Mouse (Mus musculus) frontal cortex, adult (tissue): ENCODE results near the gene Ccdc27.

Experiments used
- ATAC-seq: cut with Nextera tagmentation; 2 replicates; pipeline ENCODE4 v1.9.2; 2017; ENCODE audit warnings: mild to moderate bottlenecking, moderate library complexity, mixed read lengths; ENCODE audit not compliant: low TSS enrichment

The Ccdc27 gene

DNA sequence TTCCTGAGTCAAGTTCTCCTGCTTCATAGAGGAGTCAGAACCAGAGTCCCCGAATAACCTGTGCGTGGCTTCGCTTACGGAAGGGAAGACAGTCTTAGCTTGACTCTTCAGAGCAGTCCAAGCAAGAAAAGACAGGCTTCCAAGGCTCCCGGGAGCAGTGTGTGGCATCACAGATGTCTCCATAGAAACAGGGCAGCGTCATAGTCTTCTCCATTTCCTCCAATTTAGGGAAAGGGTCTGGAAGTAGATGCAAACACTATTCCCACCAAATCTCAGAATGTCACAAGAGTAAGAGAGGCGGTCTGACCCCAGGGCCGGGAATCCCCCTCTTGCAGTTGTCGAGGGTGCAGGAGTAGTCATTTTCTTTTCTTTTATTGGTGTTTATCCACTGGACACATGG is at the start of gene Ccdc27:
Gene Ccdc27 (minus strand): TSS at position 101 of the 400 bp plus-strand sequence.
- no peak for ATAC-seq

DNA sequence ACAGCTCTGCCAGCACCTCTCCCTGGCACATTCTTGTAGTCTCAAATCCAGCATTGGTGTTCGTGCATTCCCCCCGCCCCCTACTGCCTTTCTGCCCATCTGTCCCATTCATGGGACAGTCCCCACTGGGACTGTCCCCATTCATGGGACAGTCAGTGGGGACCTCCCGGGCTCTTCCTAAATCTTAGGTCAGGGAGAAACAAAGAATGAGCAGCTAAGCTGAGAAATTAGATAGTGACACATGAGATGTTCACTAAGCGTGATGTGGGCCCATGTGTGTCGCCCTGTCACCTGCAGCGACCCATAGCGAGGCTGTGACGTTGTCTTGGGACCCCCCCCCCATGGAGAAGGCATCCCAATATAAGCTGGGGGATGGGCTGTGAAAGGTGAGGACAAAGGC is 48.9 kb upstream of the Ccdc27 start:
- ATAC-seq = no peak

DNA sequence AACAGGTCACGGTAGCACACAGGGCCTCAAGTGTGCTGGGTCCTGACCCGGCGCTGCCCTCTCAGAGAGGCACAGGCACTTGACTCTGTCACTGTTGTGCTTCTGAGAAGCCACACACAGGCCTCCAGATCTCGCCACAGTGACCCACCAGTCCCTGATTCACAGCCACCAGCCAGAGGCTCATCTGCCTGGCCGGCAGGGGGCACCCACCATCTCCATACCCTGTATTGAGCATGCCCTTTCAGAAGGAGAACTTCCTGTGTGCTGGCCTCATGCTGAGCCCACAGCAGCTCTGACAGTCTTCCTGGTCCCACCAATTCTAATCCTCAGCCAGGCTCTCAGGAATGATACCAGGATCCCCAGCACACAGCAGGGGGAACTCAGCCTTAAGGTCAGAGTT is 46.7 kb upstream of the Ccdc27 start:
- ATAC-seq = no peak

DNA sequence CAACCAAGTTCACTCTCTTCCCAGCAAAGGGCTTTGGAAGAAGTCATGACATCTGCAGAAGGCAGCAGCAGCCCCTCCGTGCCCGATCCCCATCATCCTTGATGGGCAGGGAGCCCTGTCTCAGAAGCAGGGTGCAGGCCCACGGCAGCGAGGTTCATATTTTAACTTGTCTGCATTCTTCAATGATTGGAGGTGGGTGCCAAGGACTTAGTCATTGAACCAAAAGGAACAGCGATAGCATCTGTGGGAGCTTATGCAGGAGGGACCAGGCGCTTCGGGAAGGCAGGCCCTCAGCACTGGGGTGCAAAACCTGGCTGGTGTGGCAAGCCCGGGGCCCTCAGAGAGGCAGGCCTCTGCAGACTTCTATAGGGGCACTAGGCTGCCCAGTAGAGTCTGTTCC is 44.0 kb upstream of the Ccdc27 start:
- 0 out of 2 replicates have a peak, but pooled peaks have one; percentile 38 for ATAC-seq

DNA sequence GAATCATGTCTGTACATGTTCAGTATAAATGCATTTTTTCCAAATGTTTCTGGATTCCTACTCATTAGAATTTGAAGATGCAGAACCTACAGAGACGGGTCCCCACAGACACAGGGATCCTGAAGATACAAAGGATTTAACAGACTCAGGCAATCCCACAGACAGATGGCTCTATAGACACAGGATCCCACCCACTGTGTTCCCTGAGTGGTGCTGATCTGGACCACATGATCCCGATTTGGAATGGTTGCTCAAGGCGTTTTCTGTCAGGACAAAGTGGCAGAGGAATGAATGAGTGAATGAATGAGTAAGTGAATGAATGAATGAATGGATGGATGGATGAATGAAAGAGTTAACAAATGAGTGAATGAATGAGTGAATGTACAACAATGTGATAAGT is 43.4 kb upstream of the Ccdc27 start:
- ATAC-seq = peak; percentile 77; the same call in 1 of the 2 replicates

DNA sequence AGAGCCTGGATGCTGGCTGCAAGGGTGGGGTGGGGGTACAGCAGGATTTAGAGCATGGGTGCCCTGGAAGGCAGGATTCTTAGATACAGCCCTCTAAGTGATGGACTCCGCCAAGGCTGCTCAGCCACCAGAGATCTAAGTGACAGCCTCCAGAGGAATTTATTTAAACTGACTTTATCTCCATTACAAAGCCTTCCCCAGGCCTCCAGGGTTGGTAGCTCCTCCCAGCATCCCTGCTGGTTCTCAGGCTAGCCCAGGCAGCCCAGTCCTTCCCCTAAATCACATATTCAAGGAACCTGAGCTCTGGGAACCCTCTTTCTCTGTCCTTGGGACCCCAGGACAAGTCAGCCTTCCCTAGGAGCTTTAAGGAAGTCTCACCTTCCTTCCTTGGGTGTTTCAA is 39.5 kb upstream of the Ccdc27 start:
- ATAC-seq = no peak

DNA sequence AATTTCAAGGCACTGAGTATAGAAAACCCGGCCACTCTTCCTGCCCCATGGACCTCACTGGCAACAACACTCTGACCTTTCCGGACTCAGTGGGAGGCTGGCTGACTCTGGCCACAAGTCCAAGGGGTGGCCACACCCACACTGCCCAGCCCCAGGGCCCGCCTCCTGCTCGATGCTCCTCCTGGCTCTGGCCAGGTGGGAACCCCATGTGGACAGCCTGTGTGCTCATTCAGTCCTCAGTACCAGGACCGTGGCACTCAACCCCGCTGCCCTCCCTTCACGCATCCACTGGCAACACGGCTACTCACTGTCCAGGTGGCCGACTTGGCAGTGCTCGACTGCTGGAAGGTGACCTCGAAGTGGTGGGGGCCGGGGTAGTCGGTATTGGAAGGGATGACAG is 38.5 kb upstream of the Ccdc27 start:
- ATAC-seq = no peak

DNA sequence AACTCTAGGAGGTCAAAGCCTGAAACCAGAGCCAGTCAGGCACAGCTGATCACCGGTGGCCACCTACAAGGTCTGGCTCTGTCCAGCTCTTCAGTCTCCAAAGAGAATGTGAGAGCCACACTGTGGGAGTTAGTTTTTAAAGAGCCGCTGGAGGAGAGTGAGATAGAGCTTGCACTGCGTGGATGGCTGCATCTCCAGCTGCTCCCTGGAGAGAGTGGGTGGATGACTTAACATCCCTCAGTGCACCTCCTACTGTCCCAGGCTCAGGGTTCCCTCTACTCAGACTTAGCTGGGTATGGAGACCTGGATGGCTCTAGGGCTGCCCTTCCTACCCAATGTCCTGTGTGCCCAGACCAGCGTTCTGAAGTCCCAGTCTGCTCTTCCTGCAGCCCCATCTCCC is 37.7 kb upstream of the Ccdc27 start:
- ATAC-seq = peak; percentile 96

DNA sequence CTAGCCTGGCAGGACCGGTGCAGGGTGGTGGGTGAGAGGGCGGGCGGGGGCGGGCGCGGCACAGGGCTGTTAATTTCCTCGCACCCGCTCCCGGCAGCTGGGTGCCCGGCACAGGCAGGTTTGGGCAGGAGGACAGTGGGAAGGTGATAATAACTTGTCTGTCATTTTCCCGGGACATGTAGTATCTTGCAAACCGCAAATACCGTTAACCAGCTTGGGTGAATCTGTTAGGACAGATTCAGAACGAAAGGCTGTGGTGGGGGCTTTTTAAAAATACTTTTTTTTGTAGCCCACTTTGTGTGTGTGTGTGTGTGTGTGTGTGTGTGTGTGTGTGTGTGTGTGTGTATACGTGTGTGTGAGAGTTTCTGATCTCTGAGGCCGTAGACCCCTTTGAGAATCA is 29.5 kb upstream of the Ccdc27 start:
- ATAC-seq = no peak; the same call in 1 of the 2 replicates

DNA sequence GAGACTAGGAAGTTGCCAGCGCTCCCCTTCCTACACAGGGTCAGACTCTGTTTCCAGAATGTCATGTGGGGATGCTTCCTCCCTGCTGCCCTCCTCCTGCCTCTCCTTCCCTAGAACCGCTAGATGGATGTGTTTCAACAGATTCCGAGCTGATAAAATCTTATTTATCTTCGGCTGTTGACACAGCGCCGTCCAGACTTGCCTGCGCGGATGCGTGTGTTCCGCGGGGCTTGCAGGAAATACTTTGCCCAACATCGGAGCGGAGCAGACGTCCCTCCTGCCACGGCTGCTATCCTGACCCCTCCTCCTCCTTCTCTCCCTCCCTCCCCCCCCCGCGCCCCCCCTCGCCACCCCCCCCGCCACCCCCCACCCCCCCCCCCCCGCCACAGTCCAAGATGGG is 29.0 kb upstream of the Ccdc27 start:
- ATAC-seq = no peak

DNA sequence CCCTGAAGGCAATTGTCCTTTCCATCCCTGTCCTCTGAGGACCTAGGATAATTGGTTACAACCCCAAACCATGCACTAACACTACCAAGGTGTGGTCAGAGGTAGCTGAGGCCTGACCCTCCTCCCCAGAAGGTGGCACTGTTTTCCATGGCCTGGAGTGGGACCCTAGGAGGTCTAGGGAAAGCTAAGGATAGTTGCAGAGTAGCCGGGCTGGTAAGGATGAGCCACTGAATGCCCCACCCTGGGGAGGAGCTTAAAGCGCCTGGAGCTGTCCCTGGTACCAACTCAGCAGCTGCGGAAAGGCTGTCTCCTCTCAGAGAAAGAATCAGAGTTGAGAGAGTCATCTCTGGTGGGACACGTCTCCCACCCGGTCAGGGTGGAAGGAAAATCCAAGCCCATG is 28.4 kb upstream of the Ccdc27 start:
- no peak for ATAC-seq

DNA sequence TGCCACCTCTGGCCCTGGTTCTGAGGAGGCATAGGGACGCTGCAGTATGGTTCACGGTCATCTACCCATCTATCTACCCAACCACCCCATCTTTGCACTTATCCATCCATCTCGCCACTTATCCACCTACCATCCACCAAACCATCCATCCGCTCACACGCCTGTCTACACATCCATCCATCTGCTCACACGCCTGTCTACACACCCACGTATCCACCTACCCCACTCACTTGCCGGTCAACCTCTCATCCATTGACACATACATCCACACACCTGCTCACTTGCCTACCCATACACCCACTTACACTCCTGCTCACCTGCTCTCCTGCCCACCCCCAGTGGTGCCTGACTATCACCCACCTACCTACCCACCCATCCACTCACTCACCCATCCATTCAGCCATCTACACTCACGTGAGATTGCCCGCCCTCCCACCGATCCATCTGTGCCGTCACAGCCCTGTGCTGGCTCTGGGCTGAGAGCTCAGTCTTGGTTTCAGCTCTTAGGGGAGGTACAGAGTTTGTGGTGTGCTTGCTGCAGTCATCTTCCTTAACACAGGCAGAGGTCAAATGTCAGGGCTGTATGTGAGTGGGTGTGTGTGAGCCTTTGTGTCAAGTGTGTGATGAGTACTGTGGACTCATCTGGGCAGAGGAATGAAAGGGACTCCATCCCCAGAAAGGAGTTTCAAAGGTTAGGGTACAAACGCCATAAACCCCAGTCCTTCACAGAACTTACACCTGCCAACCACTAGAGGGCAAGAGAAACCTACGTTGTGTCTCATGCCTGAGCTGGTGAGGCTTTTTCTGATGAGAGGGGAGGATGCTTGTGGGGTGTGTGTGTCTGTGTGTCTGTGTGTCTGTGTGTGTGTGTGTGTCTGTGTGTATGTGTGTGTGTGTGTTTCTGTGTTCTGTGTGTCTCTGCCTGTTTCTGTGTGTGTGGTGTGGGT is 22.6 kb upstream of the Ccdc27 start:
- peak; percentile 89 for ATAC-seq

DNA sequence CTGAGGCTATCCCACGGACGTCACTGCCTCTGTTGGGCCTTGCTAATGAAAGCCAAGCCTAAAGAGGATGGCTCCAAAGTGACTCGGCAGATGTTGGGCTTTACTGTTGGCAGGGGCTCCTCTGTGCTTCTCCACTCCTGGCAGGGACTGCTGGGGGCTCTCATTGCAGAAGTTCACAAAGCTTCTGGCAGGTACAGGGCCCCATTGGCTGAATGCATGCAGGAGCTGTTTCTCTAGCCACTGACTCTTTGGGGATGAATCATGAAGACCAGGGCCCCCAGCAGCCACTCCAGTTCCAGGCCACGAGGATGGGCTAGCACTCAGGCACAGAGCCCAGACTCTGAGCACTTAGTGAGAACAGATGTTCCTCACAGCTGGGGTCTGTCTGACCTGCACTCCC is 15.2 kb upstream of the Ccdc27 start:
- no peak for ATAC-seq

DNA sequence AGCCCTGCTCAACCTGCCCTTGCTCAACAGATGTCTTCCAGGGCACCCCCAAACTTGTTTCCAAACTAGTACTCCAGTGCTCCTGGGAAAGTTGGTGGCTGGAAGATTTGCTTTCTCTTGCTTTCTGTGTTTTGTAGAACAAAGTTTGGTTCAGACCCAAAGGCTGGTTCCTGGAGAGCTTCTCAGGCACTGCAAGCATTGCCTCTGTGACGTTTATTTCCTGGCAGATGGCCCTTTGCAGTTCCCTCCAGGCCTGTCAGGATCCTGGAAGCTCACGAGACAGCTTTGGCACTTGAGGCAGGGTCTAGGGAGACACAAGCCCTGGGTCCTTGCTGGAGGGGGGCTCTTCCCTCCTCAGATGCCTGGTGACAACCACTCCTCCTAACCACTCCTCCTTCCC is 14.2 kb upstream of the Ccdc27 start:
- no peak for ATAC-seq

DNA sequence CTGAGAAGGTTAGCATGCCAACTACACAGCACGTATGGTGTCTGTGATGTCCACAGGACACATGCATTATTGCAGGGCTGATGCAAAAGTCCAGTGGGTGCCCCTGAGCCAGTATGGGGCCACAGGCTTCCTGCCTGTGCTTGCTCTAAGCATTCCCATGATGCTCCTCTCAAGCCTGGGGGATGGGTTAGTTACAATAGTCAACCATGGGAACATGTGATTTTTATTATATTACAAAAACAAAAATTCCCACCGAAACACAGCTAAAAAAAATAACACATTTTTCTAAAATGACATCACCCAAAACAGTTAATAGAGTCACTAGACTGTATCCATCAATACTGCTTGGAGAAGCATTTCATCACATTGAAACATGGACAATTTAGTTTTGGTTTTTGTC is 13.6 kb upstream of the Ccdc27 start:
- no peak for ATAC-seq

DNA sequence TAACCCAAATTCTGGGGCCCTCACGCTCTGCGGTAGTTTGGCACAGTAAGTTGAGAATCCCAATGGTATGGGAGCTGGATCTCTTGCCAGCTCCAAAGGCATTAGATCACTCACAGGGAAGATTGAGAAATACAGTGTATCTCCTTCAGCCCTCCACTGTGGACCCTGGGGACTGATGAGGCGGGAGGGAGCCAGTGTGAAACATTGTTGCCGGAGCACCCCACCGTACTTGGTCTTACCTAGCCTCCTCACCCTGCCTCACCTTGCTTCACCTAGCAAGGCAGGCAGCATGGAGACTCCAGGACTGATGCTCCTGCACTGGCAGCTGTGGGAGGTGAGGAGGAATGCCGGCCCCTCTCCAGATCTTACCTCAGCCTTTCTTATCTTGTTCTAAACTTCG is 13.0 kb upstream of the Ccdc27 start:
- no peak for ATAC-seq

DNA sequence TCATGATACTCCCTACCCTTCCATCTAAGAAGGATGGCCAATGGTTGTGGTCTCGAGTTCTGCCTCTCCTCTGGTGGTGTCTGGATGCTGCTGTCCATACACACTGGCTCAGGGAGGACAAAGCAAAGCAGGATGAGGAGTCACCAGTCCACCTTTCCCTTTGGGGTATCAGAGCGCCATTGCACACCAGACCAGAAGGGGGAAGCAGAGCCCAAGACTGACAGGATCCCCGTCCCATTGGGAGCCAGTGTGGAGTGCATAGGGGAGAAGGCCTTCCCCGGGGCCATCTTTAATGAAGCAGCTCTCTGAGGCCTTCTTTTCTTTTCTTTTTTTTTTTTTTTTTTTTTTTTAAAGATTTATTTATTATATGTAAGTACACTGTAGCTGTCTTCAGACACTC is 10.6 kb upstream of the Ccdc27 start:
- no peak for ATAC-seq

DNA sequence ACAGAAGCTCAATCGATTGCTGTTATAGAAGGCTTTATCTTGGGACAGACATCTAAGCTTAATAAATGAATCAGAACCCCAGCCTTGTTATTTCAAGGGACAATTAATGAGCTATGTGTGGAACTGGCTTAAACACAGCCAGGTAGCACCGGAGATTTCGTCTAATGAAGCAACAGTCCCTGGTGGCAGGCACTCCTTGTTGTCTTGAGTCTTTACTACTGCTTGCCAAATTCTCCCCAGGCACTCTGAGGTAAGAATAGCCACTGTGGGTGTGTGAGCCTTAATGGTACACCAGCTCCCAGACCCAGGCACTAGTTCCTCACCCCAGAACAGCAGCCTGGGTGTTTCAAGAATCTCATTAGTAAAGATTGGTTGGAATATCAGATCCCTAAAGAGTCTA is 8.9 kb upstream of the Ccdc27 start:
- peak; percentile 69; the same call in 1 of the 2 replicates for ATAC-seq

DNA sequence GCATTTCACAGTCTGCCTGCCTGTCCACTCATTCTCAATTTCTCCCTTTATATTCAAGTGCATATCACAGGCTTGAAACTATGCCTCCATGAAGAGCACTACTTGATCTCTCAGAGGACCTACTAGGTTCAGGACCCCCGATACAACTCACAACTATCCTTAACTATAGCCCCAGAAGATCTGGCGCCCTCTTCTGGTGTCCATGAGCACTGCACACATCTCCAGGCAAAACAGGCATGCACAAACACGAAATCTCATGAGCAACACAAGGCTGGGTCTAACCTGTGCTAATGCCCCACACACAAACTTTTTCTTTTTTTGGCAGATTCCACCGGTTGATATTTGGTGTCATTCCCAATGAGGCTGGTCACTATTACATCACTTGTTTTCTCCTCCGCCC is 3.4 kb upstream of the Ccdc27 start:
- ATAC-seq = no peak

DNA sequence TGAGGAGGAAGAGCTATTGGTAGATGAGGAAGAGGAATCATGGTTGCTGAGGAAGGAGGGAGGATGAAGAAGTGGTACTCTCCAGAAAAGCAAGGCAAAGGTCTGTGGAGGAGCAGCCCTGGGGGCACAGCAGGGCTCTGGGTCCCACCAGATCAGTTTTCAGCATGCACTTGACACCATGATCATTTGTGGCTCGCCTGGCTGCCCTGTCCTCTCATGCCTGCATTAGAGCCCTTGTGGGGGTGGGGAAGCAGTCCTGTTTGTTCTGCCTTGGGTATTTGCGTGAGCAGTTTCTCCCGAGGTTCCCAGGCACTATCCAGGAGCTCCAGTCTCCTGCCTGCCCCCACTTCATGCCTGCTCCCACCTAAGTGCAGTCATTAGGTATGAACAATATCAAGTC is 5.4 kb downstream of the Ccdc27 start:
- ATAC-seq = no peak

DNA sequence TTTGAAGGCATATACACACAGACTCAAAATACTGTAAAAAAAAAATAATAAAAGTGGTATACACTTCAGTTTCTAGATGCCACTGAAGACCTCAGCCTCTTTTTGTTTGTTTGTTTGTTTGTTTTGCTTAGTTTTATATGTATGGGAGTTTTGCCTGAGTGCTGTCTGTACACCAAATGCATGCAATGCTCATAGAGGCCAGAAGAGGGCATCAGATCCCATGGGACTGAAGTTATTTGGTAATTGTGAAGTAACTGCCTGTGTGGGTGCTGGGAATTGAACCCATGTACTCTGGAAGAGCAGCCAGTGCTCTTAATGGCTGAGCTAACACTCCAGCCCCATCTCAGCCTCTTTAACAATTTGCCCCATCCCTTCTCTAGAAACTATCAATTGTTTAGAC is 13.8 kb downstream of the Ccdc27 start:
- no peak for ATAC-seq

DNA sequence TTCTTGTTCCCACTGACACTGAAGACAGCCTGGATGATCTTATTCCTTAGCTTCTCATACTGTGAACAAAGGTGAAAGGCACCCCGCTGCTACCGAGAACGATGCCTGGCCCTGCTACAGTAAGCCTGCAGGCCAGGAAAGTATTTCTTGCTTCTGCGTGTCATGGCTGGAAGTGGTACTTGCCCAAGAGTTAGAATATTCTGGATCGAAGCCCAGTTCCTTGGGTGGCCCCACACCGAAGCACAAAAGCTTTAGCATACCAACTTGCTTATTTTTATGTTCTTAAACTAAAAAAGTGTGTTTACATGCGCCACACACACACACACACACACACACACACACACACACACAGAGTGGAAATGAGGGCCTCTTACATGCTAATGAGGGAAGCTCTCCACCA is 14.4 kb downstream of the Ccdc27 start:
- ATAC-seq = no peak

DNA sequence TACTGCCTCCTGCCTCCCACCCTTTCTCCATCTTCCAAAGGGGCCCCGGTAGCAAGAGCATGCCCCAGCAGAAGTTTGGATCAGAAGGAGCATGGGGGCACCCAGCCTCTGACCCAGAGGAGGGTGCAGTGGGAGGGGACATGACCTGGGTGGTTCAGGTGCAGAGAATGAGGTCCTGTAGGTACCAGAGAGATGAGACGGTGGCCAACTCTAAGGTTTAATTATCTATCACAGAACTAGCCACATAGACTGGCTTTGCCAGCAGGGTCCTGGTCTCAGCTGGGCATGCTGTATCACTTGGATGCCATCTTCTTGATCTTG is 16.1 kb downstream of the Ccdc27 start:
- ATAC-seq = no peak
